Mouse (Mus musculus) frontal cortex, adult (tissue): ENCODE measurements at regions not wholly inside any gene's neighbourhood (a gene's known extent, or its start where the extent isn't known, plus 50 kb on each side); places are given as distances from the start of the nearest gene placed in this dataset.

Experiments used
- ATAC-seq: cut with Nextera tagmentation; 2 replicates; pipeline ENCODE4 v1.9.2; 2017; ENCODE audit warnings: mild to moderate bottlenecking, moderate library complexity, mixed read lengths; ENCODE audit not compliant: low TSS enrichment

DNA sequence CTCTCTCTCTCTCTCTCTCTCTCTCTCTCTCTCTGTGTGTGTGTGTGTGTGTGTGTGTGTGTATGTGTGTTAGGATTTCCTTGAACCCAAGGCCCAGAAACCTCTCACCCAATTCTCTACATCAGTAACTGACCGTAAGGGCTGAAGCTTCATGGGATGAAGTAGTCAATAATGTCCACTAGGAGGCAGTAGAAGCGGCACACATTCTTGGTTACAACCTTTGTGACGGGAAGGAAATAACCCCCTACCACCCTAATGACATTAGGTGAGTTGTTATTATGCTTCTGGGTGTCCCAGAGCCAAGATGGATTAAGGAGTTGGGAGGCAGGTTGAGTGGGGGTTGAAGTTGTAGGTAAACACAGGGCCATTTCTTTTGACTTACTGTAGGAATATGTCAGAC, 55.5 kb upstream of the Itprid1 start:
- ATAC-seq = no peak

DNA sequence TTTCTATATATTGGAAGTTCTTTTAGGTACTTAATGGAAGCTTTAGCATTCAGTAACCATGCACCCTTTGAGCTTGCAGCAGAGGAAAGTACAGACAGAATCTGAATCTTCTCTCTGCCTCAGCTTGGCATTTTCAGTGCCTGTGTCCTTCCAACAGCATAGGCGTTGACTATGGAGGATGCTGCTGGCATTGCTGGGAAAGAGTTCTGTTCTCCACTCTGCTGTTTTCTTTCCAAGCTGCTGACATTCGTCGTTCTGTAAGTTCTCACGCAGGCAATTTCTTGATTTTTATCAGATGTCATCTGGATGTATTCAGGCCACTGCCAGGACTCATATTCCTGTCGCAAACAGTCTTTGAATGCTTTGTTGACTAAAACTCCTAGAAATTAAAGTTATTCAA, 61.2 kb upstream of the Itprid1 start:
- ATAC-seq = peak; percentile 52

DNA sequence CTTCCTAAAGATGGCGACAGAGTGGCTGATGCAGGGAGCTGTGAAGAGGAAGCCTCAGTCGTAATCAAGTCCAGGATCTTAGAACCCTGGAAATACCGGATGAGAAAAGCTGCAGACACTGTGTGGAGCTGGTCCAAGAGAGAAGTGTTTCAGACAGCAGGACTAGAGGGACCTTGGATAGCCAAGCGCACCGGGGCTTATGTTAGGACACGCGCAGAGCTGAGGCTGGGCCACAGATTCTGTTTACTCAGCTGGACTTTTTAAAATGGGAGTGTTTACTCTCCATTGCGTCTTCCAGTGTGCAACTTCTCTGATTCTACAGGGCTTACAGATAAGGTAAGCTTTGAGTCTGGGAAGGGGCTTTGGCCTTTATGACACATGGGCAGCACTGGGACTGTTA, 66.4 kb upstream of the Itprid1 start:
- ATAC-seq = no peak

GRCm38 (mm10) chr6:55755491-55755890, 74.4 kb upstream of the Neurod6 start:
- no peak for ATAC-seq

DNA sequence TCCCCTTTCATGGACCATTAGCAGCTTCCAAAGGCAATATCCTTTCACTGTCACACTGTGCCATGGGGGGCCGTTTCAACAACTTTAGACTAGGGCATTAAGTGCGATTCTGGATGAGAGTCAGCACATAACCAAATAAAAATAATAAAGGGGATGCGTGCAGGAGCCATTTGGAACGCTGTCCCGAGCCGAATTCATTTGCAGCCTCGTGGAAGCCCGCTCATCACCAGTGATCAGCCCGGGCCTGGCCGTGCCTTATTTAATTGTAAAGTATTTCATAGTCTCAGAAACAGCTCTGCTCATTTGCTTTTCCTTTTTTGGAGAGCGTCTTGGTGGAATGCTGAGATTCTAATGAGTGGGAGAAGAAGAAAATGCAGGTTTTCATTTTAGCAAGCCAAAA, 69.8 kb upstream of the Neurod6 start:
- no peak for ATAC-seq

GRCm38 (mm10) chr6:55745859-55746151, 64.7 kb upstream of the Neurod6 start:
- no peak for ATAC-seq

GRCm38 (mm10) chr6:55745105-55745858, 64.2 kb upstream of the Neurod6 start:
- ATAC-seq = no peak

- no peak for ATAC-seq
Measured at GRCm38 (mm10) chr6:55731301-55731826, 50.3 kb upstream of the Neurod6 start.
